Mouse (Mus musculus) kidney, adult 18-20 months (tissue): ENCODE results near the gene Bves.
"Not testable (repeated sequence)": the region's sequence is repeated elsewhere in the genome, so short reads cannot be mapped to it uniquely, and the experiment has no call there.

ENCODE experiments used
- DNase-seq: peaks from one replicate; pipeline ENCODE4 v3.0.0; 2021

Bves gene

GRCm38 (mm10) chr10:45335434-45336422 lies at the start of gene Bves:
Bves (plus strand) TSS chr10:45335772.
- no peak for DNase-seq

DNA sequence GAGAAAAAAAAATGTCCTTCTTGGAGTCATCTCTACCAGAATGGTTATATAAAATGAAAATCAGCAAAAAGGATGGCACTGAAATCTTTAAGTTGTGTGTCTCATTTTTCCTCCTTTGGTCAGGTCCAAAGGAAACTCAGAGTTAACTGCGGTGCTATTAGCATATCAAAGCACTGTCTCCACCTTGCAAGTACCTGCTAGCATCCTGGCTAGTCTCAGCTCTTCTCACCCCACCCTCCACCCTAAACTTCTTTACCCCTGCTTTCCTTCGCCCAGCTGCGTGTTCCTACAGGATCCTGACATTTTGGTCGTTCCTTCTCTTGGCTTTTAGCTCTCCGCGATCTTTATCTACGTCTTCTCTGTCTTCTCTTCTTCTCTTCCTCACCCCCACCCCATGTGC lies 47.2 kb upstream of the Bves start:
- no peak for DNase-seq

DNA sequence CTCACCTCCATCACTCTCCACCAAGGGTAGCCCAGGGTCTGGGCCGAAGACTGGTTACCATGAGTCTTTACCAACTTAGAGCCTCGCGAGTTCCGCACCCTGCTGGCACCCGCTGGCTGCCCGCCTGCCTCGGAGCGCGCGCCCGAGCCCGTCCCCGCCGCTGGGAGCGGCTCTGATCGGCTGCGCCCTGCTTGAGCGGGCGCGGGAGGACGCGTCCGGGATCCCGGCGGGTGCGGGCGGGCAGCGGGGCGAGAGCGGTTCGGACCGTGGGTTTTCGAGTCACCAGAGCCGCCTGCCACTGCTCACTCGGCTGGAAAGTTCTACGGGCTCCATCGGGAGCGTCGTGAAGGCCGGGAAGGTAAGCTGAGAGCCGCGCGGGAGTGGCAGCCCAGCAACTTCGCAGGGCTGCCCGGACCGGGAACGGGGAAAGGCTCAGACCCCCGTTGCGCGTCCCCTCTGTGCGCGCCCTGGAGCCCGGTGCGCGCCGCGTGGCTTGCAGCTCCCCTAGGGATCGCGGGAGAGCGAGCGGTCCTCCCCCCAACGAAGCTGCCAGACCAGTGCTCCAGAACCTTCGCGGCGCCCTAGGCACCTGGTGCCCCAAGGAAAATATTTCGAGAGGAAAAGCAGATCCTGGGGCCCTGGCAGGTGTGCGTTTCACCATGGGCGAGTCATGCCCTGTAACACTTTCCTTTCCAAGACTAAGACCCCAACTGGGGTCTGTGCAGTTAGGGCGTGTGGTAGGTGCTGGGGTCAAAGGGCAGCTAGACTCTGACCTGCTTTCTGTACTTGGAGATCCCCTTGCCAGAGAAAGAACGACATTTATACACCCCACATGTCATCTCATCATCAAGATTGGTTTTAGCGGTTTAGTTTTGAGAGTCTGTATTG lies 46.1 kb upstream of the Bves start:
- no peak for DNase-seq

DNA sequence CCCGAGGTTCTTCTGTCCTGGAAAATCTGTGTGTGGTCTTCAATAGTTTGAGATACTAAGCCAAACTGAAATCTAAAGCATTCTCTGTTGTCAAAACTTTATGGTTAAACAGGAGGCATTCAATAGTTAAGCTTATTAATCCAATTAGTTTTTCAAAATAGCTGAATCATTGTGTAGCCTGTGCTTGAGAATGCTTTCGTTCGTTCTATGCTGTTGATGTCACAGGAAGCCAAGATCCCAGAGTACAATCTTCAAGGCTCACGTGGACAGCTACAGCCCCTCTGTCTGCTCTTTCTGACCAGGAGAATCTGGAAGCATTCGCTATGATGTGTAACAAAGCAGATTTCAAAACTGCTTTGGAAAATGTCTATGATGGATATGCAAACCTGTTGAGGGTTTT lies 45.0 kb upstream of the Bves start:
- DNase-seq = no peak

GRCm38 (mm10) chr10:45292159-45292558 lies 43.4 kb upstream of the Bves start:
- not testable (repeated sequence) for DNase-seq

GRCm38 (mm10) chr10:45295093-45295492 lies 40.5 kb upstream of the Bves start:
- DNase-seq = no peak

GRCm38 (mm10) chr10:45298503-45298902 lies 37.1 kb upstream of the Bves start:
- DNase-seq = no peak

- DNase-seq = no peak
Observed at GRCm38 (mm10) chr10:45299509-45299908, 36.1 kb upstream of the Bves start.

GRCm38 (mm10) chr10:45303315-45304036 lies 32.1 kb upstream of the Bves start:
- DNase-seq = no peak

- DNase-seq = no peak
Observed at GRCm38 (mm10) chr10:45305173-45305572, 30.4 kb upstream of the Bves start.

DNA sequence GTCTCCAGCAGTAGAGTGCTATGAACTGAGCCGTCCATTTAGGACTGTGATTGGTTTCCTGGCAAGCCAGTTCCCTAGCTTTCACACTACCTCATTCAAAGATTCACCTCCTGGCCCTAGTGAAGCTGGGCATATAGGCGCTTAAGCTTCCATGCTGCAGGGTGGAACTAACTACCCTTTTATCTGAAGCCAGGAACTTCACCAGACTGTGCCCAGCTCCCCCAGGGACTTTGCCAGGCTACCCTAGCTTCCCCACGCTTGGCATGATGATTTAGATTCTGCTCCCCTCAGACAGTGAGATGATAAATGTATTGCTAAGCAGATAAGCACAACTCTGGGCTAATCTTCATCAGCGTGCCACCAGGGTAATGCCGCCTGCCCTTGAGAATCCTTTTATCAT lies 24.4 kb upstream of the Bves start:
- no peak for DNase-seq

DNA sequence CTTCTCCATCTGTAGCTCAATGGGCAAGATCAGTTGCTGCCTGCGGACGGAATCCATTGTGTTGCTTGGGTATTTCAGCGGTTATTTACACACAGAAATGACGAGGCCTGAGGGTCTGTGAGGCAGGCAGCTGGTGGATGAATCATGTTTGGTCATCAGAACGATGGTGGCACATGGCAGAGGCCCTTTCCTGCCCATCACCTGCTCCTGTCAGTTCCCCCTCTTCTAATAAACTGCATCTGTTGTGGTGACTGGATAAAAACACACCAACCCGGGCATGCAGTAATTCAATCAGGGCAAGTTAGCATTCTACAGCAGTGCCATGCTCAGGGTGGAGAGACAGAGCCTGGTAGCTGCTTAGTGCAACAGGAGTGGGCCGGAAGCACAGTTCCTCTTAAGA lies 23.9 kb upstream of the Bves start:
- DNase-seq = no peak

DNA sequence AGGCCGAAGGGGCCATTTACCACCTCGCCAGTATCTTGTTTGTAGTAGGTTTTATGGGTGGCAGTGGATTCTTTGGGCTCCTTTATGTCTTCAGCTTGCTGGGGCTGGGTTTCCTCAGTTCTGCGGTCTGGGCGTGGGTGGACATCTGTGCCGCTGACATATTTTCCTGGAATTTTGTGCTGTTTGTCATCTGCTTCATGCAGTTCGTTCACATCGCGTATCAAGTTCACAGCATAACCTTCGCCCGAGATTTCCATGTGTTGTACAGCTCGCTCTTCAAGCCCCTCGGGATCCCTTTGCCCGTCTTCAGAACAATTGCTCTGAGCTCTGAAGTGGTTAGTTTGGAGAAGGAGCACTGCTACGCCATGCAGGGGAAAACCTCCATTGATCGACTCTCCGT lies 20.7 kb upstream of the Bves start:
- DNase-seq = no peak

DNA sequence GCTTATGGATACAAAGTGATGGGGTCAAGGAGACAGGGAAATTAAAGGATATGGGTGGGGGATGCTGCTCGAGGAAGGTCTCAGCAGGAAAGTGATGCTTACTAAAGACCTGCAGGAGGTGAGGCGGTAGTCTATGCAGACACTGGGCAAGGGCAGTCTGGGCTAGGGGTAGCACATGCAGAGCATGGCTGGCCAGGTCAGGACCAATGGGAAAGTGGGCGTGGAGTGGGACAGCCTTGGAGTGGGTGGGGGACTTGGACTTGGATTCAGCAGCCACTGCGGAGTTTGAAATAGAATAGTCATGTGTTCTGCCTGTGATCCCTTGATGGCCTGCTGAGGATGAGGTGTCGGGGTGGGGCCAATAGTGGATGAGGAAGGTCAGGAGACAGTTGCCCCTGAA lies 16.6 kb upstream of the Bves start:
- no peak for DNase-seq

GRCm38 (mm10) chr10:45320296-45320695 lies 15.3 kb upstream of the Bves start:
- no peak for DNase-seq

DNA sequence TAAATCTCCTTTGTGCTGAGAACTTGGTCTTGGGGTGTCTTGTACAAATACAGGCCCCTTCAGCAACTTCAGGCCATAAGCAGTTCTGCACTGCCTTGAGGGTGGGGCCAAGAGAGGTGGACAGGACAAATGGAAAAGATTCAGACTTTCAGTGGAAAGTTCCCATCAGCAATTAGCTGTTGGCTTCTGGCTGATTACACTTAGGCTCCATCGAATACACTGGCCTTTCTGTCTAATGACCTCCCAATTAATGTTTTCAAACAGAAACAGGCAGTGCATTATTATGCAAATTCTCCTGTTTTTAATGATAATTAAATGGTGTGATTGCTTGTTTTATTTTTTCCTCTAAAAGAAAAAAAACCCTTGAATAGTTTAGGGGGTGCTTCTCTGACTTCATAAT lies 11.4 kb upstream of the Bves start:
- no peak for DNase-seq

- DNase-seq = no peak
Observed at GRCm38 (mm10) chr10:45328196-45329000, 7.2 kb upstream of the Bves start.

GRCm38 (mm10) chr10:45334925-45335324 lies 647 bp upstream of the Bves start:
- no peak for DNase-seq

- DNase-seq = no peak
Observed at GRCm38 (mm10) chr10:45339106-45339505, 3.5 kb downstream of the Bves start.

- no peak for DNase-seq
Observed at GRCm38 (mm10) chr10:45344381-45344780, 8.8 kb downstream of the Bves start.

DNA sequence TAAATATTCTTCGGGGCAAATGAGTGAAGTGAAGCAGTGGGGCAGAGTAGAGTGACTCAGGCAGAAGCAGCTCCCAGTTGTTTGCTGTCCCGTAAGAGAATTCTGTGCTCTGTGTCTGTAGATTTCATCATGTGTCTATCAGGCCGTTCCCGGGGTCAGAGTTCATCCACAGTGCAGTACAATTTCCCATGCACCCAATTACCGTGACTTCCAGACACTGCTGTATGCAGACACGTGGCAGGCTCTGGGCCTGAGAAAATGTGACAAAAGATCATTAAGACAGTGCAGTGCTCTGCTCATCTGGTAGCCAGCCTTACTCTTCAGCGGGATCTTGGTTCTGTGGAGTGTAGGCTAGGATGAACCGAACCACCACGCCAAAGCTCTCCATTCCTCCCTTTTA lies 9.6 kb downstream of the Bves start:
- DNase-seq = no peak

- not testable (repeated sequence) for DNase-seq
Observed at GRCm38 (mm10) chr10:45348143-45348542, 12.6 kb downstream of the Bves start.
